Mouse (Mus musculus): ENCODE data around the gene Engase.

DNA sequence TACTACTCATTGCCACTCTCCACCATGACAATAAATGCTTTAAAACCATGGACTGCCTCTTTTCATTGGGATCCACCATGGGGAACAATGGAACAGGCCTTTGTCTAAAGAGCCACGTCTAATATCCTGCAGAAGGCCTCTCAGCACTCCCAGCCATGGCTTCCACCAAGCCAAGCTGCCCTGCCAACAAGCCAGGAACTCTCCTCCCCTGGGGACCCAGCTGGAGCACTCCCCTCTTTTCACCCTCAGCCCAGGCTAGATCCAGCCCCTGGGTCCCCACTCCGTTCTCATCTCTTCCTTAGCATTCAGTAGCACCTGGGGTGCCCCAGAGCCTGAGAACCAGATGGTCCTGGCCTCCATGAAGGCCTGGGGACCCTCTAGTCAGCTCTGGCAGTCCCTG is 23.7 kb upstream of the Engase start:
- TF ChIP-seq HCFC1 (IDR thresholded peaks at IDR 0.05; ENCODE audit: borderline replicate concordance, insufficient read depth, low read length) (no peak), ZC3H11A (IDR thresholded peaks at IDR 0.05; ENCODE audit: borderline replicate concordance, low read depth, low read length) (no peak)

All from ES-E14 (cell line).